Mouse (Mus musculus): ENCODE results near the gene Rai14.

The Rai14 gene

DNA sequence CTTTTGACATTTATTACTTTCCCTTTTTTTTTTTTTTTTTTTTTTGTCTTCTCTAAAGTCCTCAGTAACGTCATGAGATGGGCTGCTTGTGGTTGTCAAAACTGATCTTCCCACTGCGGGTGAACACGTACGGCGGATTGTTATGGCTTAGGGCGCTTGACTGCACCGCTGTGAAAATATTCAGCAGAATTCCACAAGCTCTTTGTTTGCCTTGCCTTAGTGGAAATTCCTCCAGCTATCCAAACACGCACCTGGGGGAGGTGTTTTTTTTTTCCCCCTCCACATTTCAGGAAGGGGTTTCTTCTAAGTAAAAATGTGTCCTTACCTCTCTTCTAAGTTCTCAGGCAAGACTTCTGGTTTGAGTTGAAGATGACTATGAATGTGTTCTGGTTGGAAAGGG lies 6.2 kb upstream of the Rai14 start:
- no peak for DNase-seq (ENCODE audit: low read depth, low spot score)

- DNase-seq (ENCODE audit: low read depth, low spot score) = no peak
These were observed 5.8 kb upstream of the Rai14 start for GRCm38 (mm10) chr15:10720188-10720587.

DNA sequence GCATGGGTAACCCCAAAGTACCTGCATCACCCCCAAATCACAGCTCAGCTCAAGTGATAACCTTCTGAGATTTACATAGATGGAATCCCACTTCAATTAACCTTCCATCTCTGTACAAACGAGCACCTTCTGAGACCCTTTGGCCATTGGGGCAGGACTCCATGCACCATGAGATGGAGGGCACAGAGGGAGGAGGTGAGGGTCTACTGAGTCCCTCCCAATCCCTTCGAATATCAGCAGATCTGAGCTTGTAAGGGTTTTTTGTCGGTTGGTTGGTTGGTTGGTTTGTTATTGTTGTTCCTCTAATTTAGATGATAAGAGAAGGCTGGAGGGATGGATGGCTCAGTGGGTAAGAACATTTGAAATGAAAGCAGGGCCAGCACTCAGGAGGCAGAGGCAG lies 5.1 kb upstream of the Rai14 start:
- DNase-seq (ENCODE audit: low read depth, low spot score) = no peak

GRCm38 (mm10) chr15:10718763-10719162 lies 4.3 kb upstream of the Rai14 start:
- DNase-seq (ENCODE audit: low read depth, low spot score) = no peak

DNA sequence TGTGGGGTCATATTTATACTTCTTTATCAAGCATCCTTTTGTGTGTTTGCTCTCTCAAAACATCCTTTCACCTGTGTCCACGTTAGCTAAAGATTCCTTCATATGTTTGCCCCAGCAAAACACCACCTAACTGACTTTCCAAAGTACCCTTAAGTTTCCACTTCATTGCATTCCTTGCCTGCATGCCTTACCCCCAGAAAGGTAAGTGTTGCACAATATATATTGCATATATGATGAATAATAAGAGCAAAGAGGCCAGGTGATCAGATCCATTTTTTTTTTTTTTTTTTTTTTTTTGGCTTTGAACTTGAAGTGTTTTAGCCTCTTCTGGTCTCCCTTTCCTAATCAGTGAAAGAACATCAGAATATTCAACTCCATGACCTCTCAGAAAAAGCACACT lies 2.9 kb upstream of the Rai14 start:
- DNase-seq (ENCODE audit: low read depth, low spot score) = no peak

DNA sequence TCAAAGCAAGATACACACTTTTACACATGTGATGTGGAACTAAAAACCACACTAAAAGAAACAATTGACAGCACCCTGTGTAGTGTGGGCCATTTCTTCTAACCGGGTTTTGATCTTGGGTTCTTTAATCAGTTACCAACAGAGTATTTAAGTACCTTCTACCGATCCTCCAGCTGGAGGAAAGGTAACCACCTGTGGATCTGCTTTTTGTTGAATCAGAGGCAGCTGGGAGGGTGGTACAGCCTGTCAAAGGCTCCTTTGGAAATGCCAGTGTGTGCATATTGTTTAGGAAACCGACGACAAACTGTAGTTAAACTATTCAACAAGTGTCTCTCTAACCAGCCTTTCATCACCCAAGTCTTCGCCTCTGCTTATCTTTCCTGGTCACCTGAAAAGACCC lies 1.5 kb upstream of the Rai14 start:
- no peak for DNase-seq (ENCODE audit: low read depth, low spot score)

- DNase-seq (ENCODE audit: low read depth, low spot score) = peak; percentile 20
These were observed 698 bp upstream of the Rai14 start for GRCm38 (mm10) chr15:10715139-10715505.

- no peak for DNase-seq (ENCODE audit: low read depth, low spot score)
These were observed 653 bp downstream of the Rai14 start for GRCm38 (mm10) chr15:10713626-10714316.

- DNase-seq (ENCODE audit: low read depth, low spot score) = no peak
These were observed 1.2 kb downstream of the Rai14 start for GRCm38 (mm10) chr15:10713181-10713625.

DNA sequence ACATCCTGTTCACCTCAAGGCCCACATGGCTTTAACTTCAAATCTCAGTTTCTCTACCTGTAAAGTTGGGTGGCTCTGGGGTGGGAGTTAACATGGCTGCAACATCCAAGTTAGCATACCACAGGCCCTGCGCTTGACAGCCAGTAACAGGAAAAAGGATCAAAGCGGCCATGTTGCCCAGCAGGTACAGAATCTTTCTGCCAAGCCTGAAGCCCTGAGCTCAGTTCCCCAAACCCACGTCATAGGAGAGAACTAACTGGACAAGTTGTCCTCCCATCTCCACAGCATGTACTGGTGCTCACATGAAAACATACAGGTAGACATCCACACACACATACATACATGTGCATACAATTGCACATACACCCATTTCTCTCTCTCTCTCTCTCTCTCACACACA lies 2.1 kb downstream of the Rai14 start:
- no peak for DNase-seq (ENCODE audit: low read depth, low spot score)

GRCm38 (mm10) chr15:10711231-10711630 lies 3.2 kb downstream of the Rai14 start:
- no peak for DNase-seq (ENCODE audit: low read depth, low spot score)

DNA sequence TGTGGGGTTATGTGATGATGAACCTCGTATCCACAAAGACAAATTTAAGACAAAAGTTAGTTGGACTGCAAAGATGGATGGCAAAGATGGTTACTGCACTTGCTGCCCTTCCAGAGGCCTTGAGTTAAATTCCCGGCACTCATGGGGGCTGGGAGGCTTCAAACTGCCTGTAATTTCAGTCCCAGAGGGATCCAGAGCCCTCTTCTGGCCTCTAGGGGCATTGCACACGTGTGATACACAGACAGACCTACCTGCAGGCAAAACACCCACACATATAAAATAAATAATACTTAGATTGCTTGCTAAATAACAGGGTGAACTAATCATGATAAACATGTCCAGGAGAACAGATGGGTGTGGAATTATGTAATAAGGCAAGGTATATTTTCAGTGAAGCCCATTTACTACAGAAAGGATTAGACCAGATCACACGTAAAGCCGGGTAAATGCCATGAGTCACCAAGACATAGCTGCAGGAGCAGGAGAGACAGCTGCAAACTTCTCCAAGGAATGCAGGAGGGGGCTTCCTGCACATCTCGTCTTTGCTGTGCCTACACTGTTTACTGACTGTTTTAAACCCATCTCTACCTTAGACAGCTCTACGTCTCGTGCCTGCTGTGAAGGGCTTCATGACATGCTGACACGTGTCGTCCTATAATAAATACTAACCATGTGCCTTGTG lies 5.7 kb downstream of the Rai14 start:
- DNase-seq (ENCODE audit: low read depth, low spot score) = no peak

DNA sequence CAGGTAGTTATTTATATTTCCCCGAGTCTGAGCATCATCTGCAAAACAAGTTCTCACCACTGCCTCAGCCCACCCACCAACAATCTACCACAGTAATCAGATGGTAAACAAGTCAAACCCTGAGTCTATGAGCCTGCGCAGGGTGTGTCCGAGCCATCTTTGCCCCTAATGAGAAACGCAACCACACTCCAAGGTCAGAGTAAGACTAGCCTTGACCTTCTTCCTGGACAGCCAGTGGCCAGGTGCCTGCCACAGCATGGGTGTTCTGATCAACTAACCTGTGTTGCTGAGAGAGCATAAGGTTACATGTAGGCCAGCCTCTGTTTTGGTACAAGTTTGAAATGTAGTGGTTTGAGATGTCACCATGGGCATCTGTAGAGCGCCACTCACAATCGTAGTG lies 7.3 kb downstream of the Rai14 start:
- no peak for DNase-seq (ENCODE audit: low read depth, low spot score)

DNA sequence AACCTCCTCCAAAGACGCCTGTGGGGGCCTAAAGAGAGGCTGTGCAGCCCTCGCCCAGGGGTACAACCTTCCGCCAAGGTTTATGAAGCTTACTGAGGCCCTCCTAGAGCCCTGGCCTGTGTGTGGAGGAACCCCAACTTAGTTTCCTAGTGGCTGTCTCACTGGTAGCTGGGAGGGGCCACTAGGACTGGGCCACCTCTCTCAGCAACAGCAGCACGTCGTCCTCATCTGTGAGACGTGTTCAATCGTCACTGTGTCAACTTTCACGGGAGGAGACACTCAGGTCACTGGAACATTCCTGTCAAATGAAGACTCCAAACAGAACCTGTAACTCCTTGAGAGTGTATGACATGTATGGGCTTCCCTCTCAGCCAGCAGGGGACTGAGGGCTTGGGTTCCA lies 8.0 kb downstream of the Rai14 start:
- no peak for DNase-seq (ENCODE audit: low read depth, low spot score)

- DNase-seq (ENCODE audit: low read depth, low spot score) = no peak
These were observed 8.7 kb downstream of the Rai14 start for GRCm38 (mm10) chr15:10705752-10706151.

DNA sequence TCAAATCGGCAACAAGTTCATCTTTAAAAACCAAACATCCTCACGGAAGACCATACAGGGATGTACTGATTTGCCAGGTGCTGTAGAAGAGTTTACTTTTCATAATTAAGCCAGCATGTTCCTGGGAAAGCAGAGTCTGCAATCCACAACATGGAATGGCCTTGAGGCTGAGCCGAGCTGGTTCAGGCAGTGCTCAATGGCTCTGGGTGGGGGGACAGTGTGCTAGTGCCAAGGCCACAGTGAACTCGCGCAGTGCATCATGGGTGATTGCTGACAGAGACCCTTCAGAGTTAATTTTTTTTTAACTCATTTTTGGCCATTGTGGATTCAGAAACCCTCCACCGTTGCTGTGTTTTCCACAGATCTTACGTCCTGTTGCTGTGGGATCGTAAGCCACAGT lies 10.1 kb downstream of the Rai14 start:
- no peak for DNase-seq (ENCODE audit: low read depth, low spot score)

GRCm38 (mm10) chr15:10701571-10701970 lies 12.9 kb downstream of the Rai14 start:
- no peak for DNase-seq (ENCODE audit: low read depth, low spot score)

GRCm38 (mm10) chr15:10700891-10701466 lies 13.4 kb downstream of the Rai14 start:
- DNase-seq (ENCODE audit: low read depth, low spot score) = no peak

DNA sequence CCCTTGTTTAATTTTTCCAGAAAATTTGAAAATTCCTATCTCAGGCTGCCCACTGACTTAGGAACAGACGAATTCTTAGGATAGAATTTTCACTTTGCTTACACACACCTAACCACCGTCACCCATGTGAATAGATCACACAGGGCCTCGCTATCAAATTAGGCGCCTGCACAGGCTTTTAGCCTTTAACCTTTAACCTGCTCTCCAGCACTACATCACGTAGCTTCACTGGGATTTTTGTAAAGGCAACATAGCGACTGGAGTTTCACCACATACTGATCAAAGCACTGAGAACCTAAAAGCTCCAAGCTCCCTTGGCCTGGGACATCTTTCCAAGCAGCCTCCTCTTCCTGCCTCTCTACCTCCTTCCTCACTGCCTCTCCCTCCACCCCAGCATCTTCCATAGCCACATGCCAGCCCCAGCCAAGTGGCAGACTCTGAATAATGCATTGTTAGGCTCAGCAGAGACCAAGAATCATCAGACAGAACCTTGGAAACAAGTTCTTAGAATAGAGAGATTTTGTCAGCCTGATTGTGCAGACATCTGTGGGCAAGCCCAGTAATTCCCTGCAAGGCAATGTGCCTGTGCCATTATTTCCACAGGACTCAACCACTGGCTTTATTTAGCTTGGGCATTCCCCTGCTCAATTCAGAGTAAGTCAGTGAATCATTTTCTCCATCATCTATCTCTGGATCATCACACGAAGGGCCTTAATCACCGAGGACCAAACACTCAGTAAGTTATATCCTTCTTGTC lies 17.8 kb downstream of the Rai14 start:
- DNase-seq (ENCODE audit: low read depth, low spot score) = no peak

GRCm38 (mm10) chr15:10692627-10693026 lies 21.8 kb downstream of the Rai14 start:
- DNase-seq (ENCODE audit: low read depth, low spot score) = no peak

- DNase-seq (ENCODE audit: low read depth, low spot score) = no peak
These were observed 22.9 kb downstream of the Rai14 start for GRCm38 (mm10) chr15:10691481-10691880.

GRCm38 (mm10) chr15:10690973-10691372 lies 23.5 kb downstream of the Rai14 start:
- DNase-seq (ENCODE audit: low read depth, low spot score) = no peak

All from skeletal muscle tissue, adult 2 months (tissue).